Mouse (Mus musculus): ENCODE measurements at regions not wholly inside any gene's neighbourhood (a gene's known extent, or its start where the extent isn't known, plus 50 kb on each side); places are given as distances from the start of the nearest gene placed in this dataset.

DNA sequence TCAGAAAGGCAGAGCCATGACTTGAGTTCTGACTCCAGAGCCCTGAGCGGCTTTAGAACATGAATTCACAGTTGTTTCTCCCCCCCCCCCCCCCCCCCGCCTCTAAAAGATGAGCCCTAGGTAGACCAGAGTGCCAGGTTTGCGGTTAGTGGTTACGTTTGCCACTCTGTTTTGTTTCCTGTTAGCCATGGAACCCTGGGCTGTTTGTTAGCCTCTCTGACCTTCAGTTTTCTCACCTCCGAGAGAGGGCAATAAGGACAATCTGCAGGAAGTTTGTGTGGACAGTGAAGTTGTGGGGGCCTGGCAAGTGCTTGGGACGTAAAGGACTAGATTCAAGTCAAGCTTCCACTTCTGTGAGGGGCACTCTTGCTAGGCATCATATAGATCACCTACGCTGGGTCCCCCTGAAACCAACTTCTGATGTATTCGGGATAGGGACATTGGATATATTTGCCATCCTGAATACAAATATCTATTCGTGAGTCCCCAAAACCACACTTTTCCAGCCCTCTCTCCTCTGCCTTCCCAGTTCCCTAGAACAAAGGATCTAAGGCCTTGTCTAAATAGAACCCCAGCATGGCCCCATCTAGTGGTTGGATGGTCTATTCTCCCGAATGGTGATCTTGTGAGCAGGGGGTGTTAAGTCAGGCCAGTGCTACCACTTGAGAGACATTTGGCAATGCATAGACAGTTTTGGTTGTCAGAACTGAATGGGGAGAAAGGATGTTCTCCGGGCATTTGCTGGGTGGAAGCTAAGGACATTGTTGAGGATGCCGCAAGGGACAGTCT lies 145.4 kb upstream of the Tle3 start:
- Histone ChIP-seq H3K9me3 (replicated peaks) (no peaks in the 10 kb centered on the region), H3K27ac (peak overlapping the region; percentile 36; the same call in 1 of the 2 replicates), H3K4me3 (no peak overlapping the region), H3K27me3 (ENCODE audit: low read depth, poor library complexity, severe bottlenecking) (peaks cover 49% of the 10 kb centered on the region), H3K36me3 (no peaks in the 10 kb centered on the region), H3K4me1 (peaks cover 27% of the 10 kb centered on the region)
- DNase-seq (ENCODE audit: low spot score) = no peak
- WGBS = 73% methylated on average over 12 of the region's 12 CpGs

GRCm38 (mm10) chr9:61227492-61228229 lies 144.5 kb upstream of the Tle3 start:
- peaks cover 45% of the 10 kb centered on the region for H3K27me3 ChIP-seq (ENCODE audit: low read depth, poor library complexity, severe bottlenecking)
- H3K4me1 ChIP-seq = peaks cover 27% of the 10 kb centered on the region
- no peaks in the 10 kb centered on the region for H3K9me3 ChIP-seq (replicated peaks)
- H3K36me3 ChIP-seq = no peaks in the 10 kb centered on the region
- no peak for DNase-seq (ENCODE audit: low spot score)
- WGBS = 35% methylated on average over 19 of the region's 19 CpGs
- H3K27ac ChIP-seq = peak overlapping the region; percentile 36; the same call in 1 of the 2 replicates
- H3K4me3 ChIP-seq = 0 out of 2 replicates have a peak overlapping the region, but pooled peaks have one; percentile 4

DNA sequence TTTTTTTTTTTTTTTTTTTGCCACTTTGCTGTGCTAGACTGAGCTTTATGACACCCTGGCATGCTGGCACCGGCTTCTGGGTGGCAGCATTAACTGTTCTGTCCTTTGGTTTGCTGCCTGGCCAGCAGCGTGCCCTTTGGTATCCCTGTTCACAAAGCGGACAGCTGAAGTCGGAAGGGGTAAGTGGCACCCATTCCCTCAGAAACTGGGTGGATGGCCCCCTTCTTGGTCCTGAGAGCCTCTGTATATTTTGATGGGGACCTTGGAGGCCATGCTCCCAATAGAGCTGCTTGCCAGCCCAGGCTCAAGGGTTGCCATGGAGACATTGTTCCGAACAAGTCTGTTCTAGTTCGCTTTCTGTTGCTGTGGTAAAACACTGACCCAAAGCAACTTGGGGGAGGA lies 143.9 kb upstream of the Tle3 start:
- no peak for DNase-seq (ENCODE audit: low spot score)
- Histone ChIP-seq H3K27me3 (ENCODE audit: low read depth, poor library complexity, severe bottlenecking) (peaks cover 49% of the 10 kb centered on the region), H3K4me3 (no peak overlapping the region), H3K9me3 (replicated peaks) (no peaks in the 10 kb centered on the region), H3K27ac (no peak overlapping the region), H3K36me3 (no peaks in the 10 kb centered on the region), H3K4me1 (peaks cover 27% of the 10 kb centered on the region)
- 75% methylated on average over 6 of the region's 6 CpGs for WGBS

DNA sequence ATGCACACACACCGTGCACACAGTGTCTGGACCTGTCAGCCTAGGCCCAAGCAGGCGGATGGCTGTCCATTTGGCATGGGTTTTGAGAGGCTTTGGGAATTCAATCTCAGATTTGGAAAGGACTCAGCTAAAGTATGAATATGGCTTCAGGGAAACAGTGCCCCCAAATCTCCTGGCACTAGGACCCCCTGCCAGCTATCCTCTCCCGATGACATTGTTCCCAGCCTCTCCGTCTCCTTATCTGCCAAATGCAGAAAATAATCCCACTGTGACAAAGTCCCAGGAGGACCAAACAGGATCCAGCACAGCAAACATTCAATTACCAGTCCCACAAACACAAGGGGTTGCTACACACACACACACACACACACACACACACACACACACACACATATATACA lies 141.9 kb upstream of the Tle3 start:
- Histone ChIP-seq H3K4me1 (peaks cover 27% of the 10 kb centered on the region), H3K27me3 (ENCODE audit: low read depth, poor library complexity, severe bottlenecking) (peaks cover 55% of the 10 kb centered on the region), H3K9me3 (replicated peaks) (no peaks in the 10 kb centered on the region), H3K36me3 (no peaks in the 10 kb centered on the region), H3K27ac (no peak overlapping the region), H3K4me3 (no peak overlapping the region)
- WGBS = 92% methylated on average over 4 of the region's 4 CpGs
- no peak for DNase-seq (ENCODE audit: low spot score)

DNA sequence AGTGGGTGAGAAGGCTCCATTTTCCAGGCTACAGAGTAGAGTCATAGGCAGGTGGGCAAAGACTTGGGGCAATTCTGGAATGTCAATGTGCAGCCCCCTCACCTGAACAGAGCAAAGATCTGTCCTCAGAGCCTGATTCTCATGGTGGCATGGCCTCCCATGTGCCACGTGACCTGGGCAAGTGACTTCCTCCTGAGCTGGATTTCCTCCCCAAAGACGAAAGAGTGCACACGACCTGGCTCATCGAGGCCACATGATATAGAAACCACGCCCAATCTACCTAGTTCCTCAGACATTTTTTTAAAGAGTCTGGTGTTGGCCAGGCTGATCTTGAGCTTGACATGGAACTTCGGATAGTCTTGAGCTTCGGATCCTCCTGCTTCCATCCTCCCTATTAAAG lies 139.5 kb upstream of the Tle3 start:
- no peaks in the 10 kb centered on the region for H3K9me3 ChIP-seq (replicated peaks)
- no peak for DNase-seq (ENCODE audit: low spot score)
- peaks cover 23% of the 10 kb centered on the region for H3K4me1 ChIP-seq
- WGBS = 87% methylated on average over 7 of the region's 7 CpGs
- no peak overlapping the region for H3K4me3 ChIP-seq
- no peaks in the 10 kb centered on the region for H3K36me3 ChIP-seq
- peaks cover 66% of the 10 kb centered on the region for H3K27me3 ChIP-seq (ENCODE audit: low read depth, poor library complexity, severe bottlenecking)
- no peak overlapping the region for H3K27ac ChIP-seq

DNA sequence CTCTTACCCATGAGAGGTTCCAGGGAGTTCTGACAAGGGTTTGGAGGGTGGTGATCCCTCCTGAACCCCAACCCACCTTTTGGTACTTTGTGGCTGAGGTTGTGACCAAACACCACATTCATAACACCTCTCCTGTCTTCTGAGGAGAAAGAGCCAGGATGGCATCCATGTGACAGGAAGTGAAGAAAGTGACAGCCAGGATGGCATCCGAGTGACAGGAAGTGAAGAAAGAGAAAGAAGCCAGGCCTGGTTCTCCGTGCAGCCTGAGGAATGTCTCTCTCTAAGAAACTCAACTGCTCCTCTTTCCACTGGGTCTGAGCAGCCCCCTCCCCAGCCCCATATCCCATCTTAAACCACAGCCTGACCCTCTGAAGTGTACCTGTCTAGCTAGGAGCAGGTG lies 138.9 kb upstream of the Tle3 start:
- Histone ChIP-seq H3K4me3 (no peak overlapping the region), H3K9me3 (replicated peaks) (no peaks in the 10 kb centered on the region), H3K27ac (no peak overlapping the region), H3K27me3 (ENCODE audit: low read depth, poor library complexity, severe bottlenecking) (peaks cover 71% of the 10 kb centered on the region), H3K36me3 (no peaks in the 10 kb centered on the region), H3K4me1 (peaks cover 17% of the 10 kb centered on the region)
- WGBS = 71% methylated on average over 2 of the region's 2 CpGs
- no peak for DNase-seq (ENCODE audit: low spot score)

GRCm38 (mm10) chr9:61235653-61236610 lies 136.2 kb upstream of the Tle3 start:
- Histone ChIP-seq H3K4me3 (no peak overlapping the region), H3K27me3 (ENCODE audit: low read depth, poor library complexity, severe bottlenecking) (peaks cover 83% of the 10 kb centered on the region), H3K9me3 (replicated peaks) (no peaks in the 10 kb centered on the region), H3K36me3 (no peaks in the 10 kb centered on the region), H3K27ac (0 out of 2 replicates have a peak overlapping the region, but pooled peaks have one; percentile 26), H3K4me1 (peaks cover 9% of the 10 kb centered on the region)
- 50% methylated on average over 17 of the region's 17 CpGs for WGBS
- DNase-seq (ENCODE audit: low spot score) = no peak

GRCm38 (mm10) chr9:61238687-61239250 lies 133.4 kb upstream of the Tle3 start:
- H3K27ac ChIP-seq = no peak overlapping the region
- no peaks in the 10 kb centered on the region for H3K9me3 ChIP-seq (replicated peaks)
- H3K27me3 ChIP-seq (ENCODE audit: low read depth, poor library complexity, severe bottlenecking) = peaks cover 63% of the 10 kb centered on the region
- H3K36me3 ChIP-seq = no peaks in the 10 kb centered on the region
- peaks cover 9% of the 10 kb centered on the region for H3K4me1 ChIP-seq
- 74% methylated on average over 4 of the region's 4 CpGs for WGBS
- no peak overlapping the region for H3K4me3 ChIP-seq
- DNase-seq (ENCODE audit: low spot score) = no peak

DNA sequence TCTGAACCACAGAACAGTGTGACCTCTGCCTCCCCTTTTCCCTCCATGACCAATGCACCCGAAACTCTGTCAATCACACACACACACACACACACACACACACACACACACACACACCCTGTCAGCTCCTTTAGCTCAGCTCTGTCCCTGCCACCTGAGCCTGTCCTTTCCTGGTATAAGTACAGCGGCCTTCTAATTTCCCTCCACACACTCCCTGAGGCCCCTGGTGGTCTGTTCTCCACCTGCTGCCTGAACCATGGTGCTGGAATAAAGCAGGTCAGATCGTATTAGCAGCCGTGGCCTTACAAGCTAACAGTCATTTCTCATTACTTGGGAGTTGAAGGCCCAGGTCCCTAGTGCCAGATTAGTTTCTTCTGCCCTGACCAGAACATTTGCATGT lies 132.8 kb upstream of the Tle3 start:
- H3K27me3 ChIP-seq (ENCODE audit: low read depth, poor library complexity, severe bottlenecking) = peaks cover 57% of the 10 kb centered on the region
- H3K4me1 ChIP-seq = peaks cover 9% of the 10 kb centered on the region
- no peak overlapping the region for H3K4me3 ChIP-seq
- 71% methylated on average over 4 of the region's 4 CpGs for WGBS
- no peaks in the 10 kb centered on the region for H3K36me3 ChIP-seq
- no peak overlapping the region for H3K27ac ChIP-seq
- H3K9me3 ChIP-seq (replicated peaks) = no peaks in the 10 kb centered on the region
- DNase-seq (ENCODE audit: low spot score) = no peak

GRCm38 (mm10) chr9:61241442-61241841 lies 130.7 kb upstream of the Tle3 start:
- peaks cover 46% of the 10 kb centered on the region for H3K27me3 ChIP-seq (ENCODE audit: low read depth, poor library complexity, severe bottlenecking)
- no peak overlapping the region for H3K4me3 ChIP-seq
- 68% methylated on average over 8 of the region's 8 CpGs for WGBS
- H3K9me3 ChIP-seq (replicated peaks) = 0 out of 2 replicates have a peak, but pooled peaks cover 2% of the 10 kb centered on the region
- no peak for DNase-seq (ENCODE audit: low spot score)
- H3K27ac ChIP-seq = no peak overlapping the region
- H3K4me1 ChIP-seq = peaks cover under 1% of the 10 kb centered on the region; the same call in 1 of the 2 replicates
- H3K36me3 ChIP-seq = no peaks in the 10 kb centered on the region

- WGBS = 86% methylated on average over 9 of the region's 9 CpGs
- Histone ChIP-seq H3K4me3 (no peak overlapping the region), H3K27me3 (ENCODE audit: low read depth, poor library complexity, severe bottlenecking) (peaks cover 37% of the 10 kb centered on the region), H3K27ac (no peak overlapping the region), H3K4me1 (no peaks in the 10 kb centered on the region; the same call in 1 of the 2 replicates), H3K36me3 (no peaks in the 10 kb centered on the region), H3K9me3 (replicated peaks) (0 out of 2 replicates have a peak, but pooled peaks cover 2% of the 10 kb centered on the region)
- no peak for DNase-seq (ENCODE audit: low spot score)
Observed at GRCm38 (mm10) chr9:61242167-61242860, 129.9 kb upstream of the Tle3 start.

DNA sequence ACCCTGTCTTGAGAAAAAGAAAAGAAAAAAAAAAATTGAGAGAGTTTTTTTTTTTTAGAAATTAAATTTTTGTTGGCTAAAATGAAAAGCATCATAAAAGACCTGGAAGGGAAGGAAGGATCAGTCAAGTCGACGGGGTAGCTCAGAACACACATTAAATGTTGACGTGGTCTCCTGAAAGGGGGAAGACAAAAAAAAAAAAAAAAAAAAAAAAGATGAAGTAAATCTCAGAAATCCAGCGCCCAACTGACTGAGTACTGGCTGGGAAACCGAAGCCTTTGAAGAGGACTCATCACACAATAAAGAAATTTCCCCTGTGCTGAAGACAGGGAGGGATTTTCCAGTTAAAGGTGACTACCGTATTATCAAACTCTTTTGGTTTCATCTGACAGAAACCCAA lies 128.9 kb upstream of the Tle3 start:
- WGBS = 81% methylated on average over 6 of the region's 6 CpGs
- no peaks in the 10 kb centered on the region for H3K36me3 ChIP-seq
- peaks cover 28% of the 10 kb centered on the region for H3K27me3 ChIP-seq (ENCODE audit: low read depth, poor library complexity, severe bottlenecking)
- no peaks in the 10 kb centered on the region for H3K4me1 ChIP-seq
- no peak overlapping the region for H3K4me3 ChIP-seq
- H3K27ac ChIP-seq = no peak overlapping the region
- no peak for DNase-seq (ENCODE audit: low spot score)
- 0 out of 2 replicates have a peak, but pooled peaks cover 2% of the 10 kb centered on the region for H3K9me3 ChIP-seq (replicated peaks)
